ENCODE assay signal across 23 mouse cellular contexts in the genomic region with DNA sequence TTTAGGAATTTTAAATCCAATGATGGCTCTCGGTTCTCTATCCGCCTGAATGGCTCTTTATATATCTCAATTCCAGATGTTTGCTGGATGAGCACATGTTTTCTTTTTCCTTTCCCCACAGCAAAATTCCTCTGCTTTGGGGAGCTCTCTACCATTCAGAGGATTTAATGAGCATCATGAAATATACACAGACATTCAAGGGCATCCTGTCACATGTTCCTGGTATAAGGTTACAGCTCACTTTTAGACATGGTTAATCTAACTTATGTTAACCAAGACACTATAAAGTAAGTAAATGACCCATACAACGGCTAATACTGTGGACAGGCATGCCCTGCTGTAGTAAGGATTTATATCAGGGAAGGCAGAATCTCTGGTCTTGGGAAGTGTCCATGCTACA.
DNase-seq lines count a peak whose midpoint lies in the region; ATAC-seq and TF ChIP-seq lines count a peak whose summit lies in the region.
"Had no signal": no experiment of that assay in that cellular context is flagged by ENCODE, and none has a peak within 500 bp of the region (broad histone marks: within the 10 kb centered on the region; RNA-seq: fewer than 3 reads in every experiment).

No protein-coding gene starts in this region.

- H3K36me3 ChIP-seq in kidney, postnatal 0 days (ENCODE audit: insufficient read depth, low read length): no peaks in the 10 kb centered on the region
- H3K36me3 ChIP-seq in limb, embryonic 15.5 days: no peaks in the 10 kb centered on the region
- H3K36me3 ChIP-seq: heart, embryonic 12.5 days; hindbrain, embryonic 13.5 days; liver, embryonic 15.5 days; midbrain, embryonic 12.5 days; neural tube, embryonic 13.5 days had no signal

- H3K27ac ChIP-seq in kidney, postnatal 0 days: no peak overlapping the region
- H3K27ac ChIP-seq in limb, embryonic 15.5 days: peak overlapping the region; percentile 72
- H3K27ac ChIP-seq: hindbrain, embryonic 13.5 days; layer of hippocampus, adult 2 months; liver, embryonic 15.5 days; macrophage; midbrain, embryonic 12.5 days; neural tube, embryonic 13.5 days had no signal

- H3K9ac ChIP-seq in kidney, postnatal 0 days (ENCODE audit: low read depth, low read length): no peak overlapping the region
- no peak overlapping the region for H3K9ac ChIP-seq in limb, embryonic 15.5 days
- H3K9ac ChIP-seq: heart, embryonic 12.5 days; hindbrain, embryonic 13.5 days; liver, embryonic 15.5 days; midbrain, embryonic 12.5 days; neural tube, embryonic 13.5 days had no signal

- H3K4me3 ChIP-seq in kidney, postnatal 0 days (replicated peaks; ENCODE audit: low read depth, low read length): no peak overlapping the region
- no peak overlapping the region for H3K4me3 ChIP-seq in limb, embryonic 15.5 days
- H3K4me3 ChIP-seq: heart, embryonic 12.5 days; hindbrain, embryonic 13.5 days; layer of hippocampus, adult 2 months; liver, embryonic 15.5 days; midbrain, embryonic 12.5 days; neural tube, embryonic 13.5 days had no signal

- H3K4me2 ChIP-seq in kidney, postnatal 0 days (ENCODE audit: low read length): no peak overlapping the region
- H3K4me2 ChIP-seq in limb, embryonic 15.5 days: no peak overlapping the region
- H3K4me2 ChIP-seq: heart, embryonic 12.5 days; hindbrain, embryonic 13.5 days; liver, embryonic 15.5 days; midbrain, embryonic 12.5 days; neural tube, embryonic 13.5 days had no signal

- 20% methylated on average over 3 of the region's 3 CpGs for WGBS in kidney, postnatal 0 days
- 21% methylated on average over 3 of the region's 3 CpGs for WGBS in limb, embryonic 15.5 days

- H3K9me3 ChIP-seq in kidney, postnatal 0 days (replicated peaks; ENCODE audit: low read length): no peaks in the 10 kb centered on the region
- no peaks in the 10 kb centered on the region for H3K9me3 ChIP-seq in limb, embryonic 15.5 days
- H3K9me3 ChIP-seq: heart, embryonic 12.5 days; hindbrain, embryonic 13.5 days; liver, embryonic 15.5 days; midbrain, embryonic 12.5 days; neural tube, embryonic 13.5 days had no signal

- ATAC-seq in kidney, postnatal 0 days (replicated peaks; ENCODE audit: low FRiP score, low read depth): 0 out of 2 replicates have a peak, but pooled peaks have one; percentile 25
- ATAC-seq in limb, embryonic 15.5 days (ENCODE audit: insufficient number of reproducible peaks, low FRiP score, low TSS enrichment, low read depth): no peak
- ATAC-seq: CD4-positive, CD25-positive, alpha-beta regulatory T cell, adult 4 months; forebrain, embryonic 16.5 days; Patski had no signal

- peak; percentile 4 for DNase-seq in embryo, embryonic 10 days (ENCODE audit: low spot score)
- DNase-seq in embryo, embryonic 11 days: no peak
- DNase-seq in kidney, postnatal 0 days (ENCODE audit: low spot score): peak; percentile 66
- DNase-seq in kidney, postnatal 10 days: no peak
- peak; percentile 40 for DNase-seq in forelimb bud, embryonic 11.5 days (ENCODE audit: low read depth, low spot score)
- DNase-seq in thymus, postnatal 10 days (ENCODE audit: low spot score in 2 of 2): no peak
- no peak for DNase-seq in urinary bladder, postnatal 10 days (ENCODE audit: low spot score)
- DNase-seq: adrenal gland, postnatal 10 days; cerebellum, adult 9-11 months; heart, postnatal 14 days; kidney, adult 8-10 months; thymus, postnatal 4 days had no signal

- H3K4me1 ChIP-seq in kidney, postnatal 0 days (replicated peaks; ENCODE audit: insufficient read depth, low read length): no peaks in the 10 kb centered on the region
- H3K4me1 ChIP-seq in limb, embryonic 15.5 days: 0 out of 2 replicates have a peak, but pooled peaks cover 6% of the 10 kb centered on the region
- H3K4me1 ChIP-seq: heart, embryonic 12.5 days; hindbrain, embryonic 13.5 days; liver, embryonic 15.5 days; midbrain, embryonic 12.5 days; neural tube, embryonic 13.5 days had no signal

- no peaks in the 10 kb centered on the region for H3K27me3 ChIP-seq in kidney, postnatal 0 days (ENCODE audit: insufficient read depth, low read length)
- no peaks in the 10 kb centered on the region for H3K27me3 ChIP-seq in limb, embryonic 15.5 days
- H3K27me3 ChIP-seq: heart, embryonic 12.5 days; hindbrain, embryonic 13.5 days; liver, embryonic 15.5 days; midbrain, embryonic 12.5 days; neural tube, embryonic 13.5 days; Patski had no signal

- TF ChIP-seq CTCF in kidney, postnatal 0 days (IDR thresholded peaks at IDR 0.05; ENCODE audit: low read depth): no peak

Comparison
In these comparisons a context has a peak if more than half of its experiments do, and no peak if none do; other contexts are left out.
1. DNase-seq: peak in embryo, embryonic 10 days (single experiment), kidney, postnatal 0 days (single experiment) and forelimb bud, embryonic 11.5 days (single experiment); none in embryo, embryonic 11 days (single experiment), kidney, postnatal 10 days (single experiment), thymus, postnatal 10 days (0 of 2) and urinary bladder, postnatal 10 days (single experiment).